Mouse (Mus musculus): ENCODE measurements around the gene Zfp526. TPM values are rescaled to one million over a fixed set of nuclear protein-coding genes. Genes with fewer than 3 reads are reported as not detected.
A peak's percentile ranks its signal among the peaks of the same experiment; 100 is the strongest.
"Not testable (repeated sequence)": the region's sequence is repeated elsewhere in the genome, so short reads cannot be mapped to it uniquely, and the experiment has no call there.

The Zfp526 gene
- total and polyA plus RNA-seq, 3 experiments = 2.2 to 7.0 (median 6.5) TPM

GRCm38 (mm10) chr7:25263968-25264870, 43.0 kb downstream of the Zfp526 start:
- no peaks in the 10 kb centered on the region for H3K27me3 ChIP-seq (replicated peaks)
- H3K9me3 ChIP-seq (replicated peaks; ENCODE audit: low read length) = no peaks in the 10 kb centered on the region
- H3K36me3 ChIP-seq (replicated peaks in 1 of 2; ENCODE audit: control insufficient read depth in 1 of 2, insufficient read depth in 1 of 2, low read length in 1 of 2) = no peaks in the 10 kb centered on the region
- no peak overlapping the region for H3K9ac ChIP-seq (ENCODE audit: insufficient read depth, low read depth)
- H3K4me3 ChIP-seq (replicated peaks in 1 of 3; ENCODE audit: low read depth in 2 of 3, low read length in 2 of 3, poor library complexity in 1 of 3) = no peak overlapping the region
- H3K4me1 ChIP-seq (ENCODE audit: control insufficient read depth in 1 of 2, insufficient read depth in 2 of 2) = peaks cover 0 to 9% of the 10 kb centered on the region in 2 experiments; a peak in 3 of 4 replicates
- 0 out of 2 replicates have a peak, but pooled peaks cover 2% of the 10 kb centered on the region for H3K79me2 ChIP-seq (replicated peaks; ENCODE audit: control insufficient read depth, extremely low read depth, insufficient read depth, poor library complexity, severe bottlenecking)
- no peak overlapping the region for H3K27ac ChIP-seq (ENCODE audit: insufficient read depth, low read depth)
- no peak for TF ChIP-seq UBTF (IDR thresholded peaks at IDR 0.05; ENCODE audit: low read depth, low read length)
- TF ChIP-seq JUND (conservative IDR thresholded peaks at IDR 0.05; ENCODE audit: low read depth, low read length) = no peak
- TF ChIP-seq ETS1 (conservative IDR thresholded peaks at IDR 0.05; ENCODE audit: low read depth, low read length) = no peak
- no peak for TF ChIP-seq E2F4 (IDR thresholded peaks at IDR 0.05; ENCODE audit: insufficient replicate concordance, low read depth, low read length)
- TF ChIP-seq HCFC1 (IDR thresholded peaks at IDR 0.05; ENCODE audit: low read depth, low read length) = no peak
- H3K4me2 ChIP-seq (ENCODE audit: insufficient read depth, low read depth, poor library complexity, severe bottlenecking) = no peak overlapping the region
- in situ Hi-C loops (cut with MboI; ENCODE audit: low pct_ligation_motif_present, low pct_unique_long_range_greater_than_20kb, low sequenced_read_pairs) (no loop called here), dilution Hi-C loops (cut with MboI; ENCODE audit: extremely low pct_ligation_motif_present, extremely low pct_unique_long_range_greater_than_20kb, low sequenced_read_pairs) (no loop called here)
- DNase-seq (ENCODE audit: extremely low read depth) = no peak

GRCm38 (mm10) chr7:25265743-25266142, 44.5 kb downstream of the Zfp526 start:
- H3K27me3 ChIP-seq (replicated peaks); DNase-seq (ENCODE audit: extremely low read depth); H3K9me3 ChIP-seq (replicated peaks; ENCODE audit: low read length); H3K36me3 ChIP-seq (replicated peaks in 1 of 2; ENCODE audit: control insufficient read depth in 1 of 2, insufficient read depth in 1 of 2, low read length in 1 of 2); H3K4me2 ChIP-seq (ENCODE audit: insufficient read depth, low read depth, poor library complexity, severe bottlenecking); H3K4me3 ChIP-seq (replicated peaks in 1 of 3; ENCODE audit: low read depth in 2 of 3, low read length in 2 of 3, poor library complexity in 1 of 3); H3K79me2 ChIP-seq (replicated peaks; ENCODE audit: control insufficient read depth, extremely low read depth, insufficient read depth, poor library complexity, severe bottlenecking); H3K27ac ChIP-seq (ENCODE audit: insufficient read depth, low read depth); in situ Hi-C loops (cut with MboI; ENCODE audit: low pct_ligation_motif_present, low pct_unique_long_range_greater_than_20kb, low sequenced_read_pairs); dilution Hi-C loops (cut with MboI; ENCODE audit: extremely low pct_ligation_motif_present, extremely low pct_unique_long_range_greater_than_20kb, low sequenced_read_pairs); H3K9ac ChIP-seq (ENCODE audit: insufficient read depth, low read depth): not testable (repeated sequence)
- H3K4me1 ChIP-seq (ENCODE audit: control insufficient read depth in 1 of 2, insufficient read depth in 2 of 2) = peaks cover 12 to 21% of the 10 kb centered on the region in 2 experiments

- H3K4me2 ChIP-seq (ENCODE audit: insufficient read depth, low read depth, poor library complexity, severe bottlenecking) = peak overlapping the region; percentile 60; the same call in 1 of the 2 replicates
- H3K9me3 ChIP-seq (replicated peaks; ENCODE audit: low read length) = no peaks in the 10 kb centered on the region
- H3K9ac ChIP-seq (ENCODE audit: insufficient read depth, low read depth) = peak overlapping the region; percentile 37; the same call in 1 of the 2 replicates
Measured at GRCm38 (mm10) chr7:25266180-25266962, 45.1 kb downstream of the Zfp526 start.

More at GRCm38 (mm10) chr7:25266180-25266962, 45.1 kb downstream of the Zfp526 start:
- no peak for TF ChIP-seq UBTF (IDR thresholded peaks at IDR 0.05; ENCODE audit: low read depth, low read length)
- TF ChIP-seq MAX (IDR thresholded peaks at IDR 0.05; ENCODE audit: low read length) = no peak
- TF ChIP-seq JUN (IDR thresholded peaks at IDR 0.05; ENCODE audit: insufficient read depth, low read depth, low read length) = no peak
- TF ChIP-seq ZKSCAN1 (IDR thresholded peaks at IDR 0.05; ENCODE audit: borderline replicate concordance, low read depth, low read length) = no peak
- no peak for TF ChIP-seq HCFC1 (IDR thresholded peaks at IDR 0.05; ENCODE audit: low read depth, low read length)
- TF ChIP-seq POLR2A (IDR thresholded peaks at IDR 0.05; ENCODE audit: low read depth, low read length) = no peak
- TF ChIP-seq ZNF384 (IDR thresholded peaks at IDR 0.05; ENCODE audit: low read depth, low read length) = no peak
- TF ChIP-seq PAX5 (IDR thresholded peaks at IDR 0.05; ENCODE audit: low read length) = no peak
- TF ChIP-seq CTCF (conservative IDR thresholded peaks at IDR 0.05 in 1 of 2, IDR thresholded peaks at IDR 0.05 in 1 of 2; ENCODE audit: low read depth in 2 of 2, low read length in 2 of 2) = no peak
- TF ChIP-seq TCF12 (IDR thresholded peaks at IDR 0.05; ENCODE audit: low read depth, low read length) = no peak
- no peak for TF ChIP-seq TBP (conservative IDR thresholded peaks at IDR 0.05; ENCODE audit: low read depth, low read length)
- TF ChIP-seq CHD2 (IDR thresholded peaks at IDR 0.05; ENCODE audit: low read length) = no peak
- no peak for TF ChIP-seq ZC3H11A (IDR thresholded peaks at IDR 0.05; ENCODE audit: low read depth, low read length)
- no peak for TF ChIP-seq CHD1 (IDR thresholded peaks at IDR 0.05; ENCODE audit: low read depth, low read length)
- no peak for TF ChIP-seq BHLHE40 (IDR thresholded peaks at IDR 0.05; ENCODE audit: low read depth, low read length)
- TF ChIP-seq RCOR1 (conservative IDR thresholded peaks at IDR 0.05; ENCODE audit: low read depth, low read length) = no peak
- TF ChIP-seq USF1 (IDR thresholded peaks at IDR 0.05; ENCODE audit: low read depth, low read length) = no peak
- Histone ChIP-seq H3K79me2 (replicated peaks; ENCODE audit: control insufficient read depth, extremely low read depth, insufficient read depth, poor library complexity, severe bottlenecking) (0 out of 2 replicates have a peak, but pooled peaks cover 2% of the 10 kb centered on the region), H3K27me3 (replicated peaks) (no peaks in the 10 kb centered on the region), H3K4me1 (ENCODE audit: control insufficient read depth in 1 of 2, insufficient read depth in 2 of 2) (peaks cover 17 to 28% of the 10 kb centered on the region in 2 experiments), H3K36me3 (replicated peaks in 1 of 2; ENCODE audit: control insufficient read depth in 1 of 2, insufficient read depth in 1 of 2, low read length in 1 of 2) (peaks cover 5 to 10% of the 10 kb centered on the region in 2 experiments), H3K27ac (ENCODE audit: insufficient read depth, low read depth) (no peak overlapping the region), H3K4me3 (replicated peaks in 1 of 3; ENCODE audit: low read depth in 2 of 3, low read length in 2 of 3, poor library complexity in 1 of 3) (no peak overlapping the region)
- dilution Hi-C loops (cut with MboI; ENCODE audit: extremely low pct_ligation_motif_present, extremely low pct_unique_long_range_greater_than_20kb, low sequenced_read_pairs) = no loop called here
- DNase-seq (ENCODE audit: extremely low read depth) = no peak
- in situ Hi-C loops (cut with MboI; ENCODE audit: low pct_ligation_motif_present, low pct_unique_long_range_greater_than_20kb, low sequenced_read_pairs) = no loop called here
